Mouse (Mus musculus): Measurements from ENCODE around the gene Memo1.

GRCm38 (mm10) chr17:74245284-74245683 is 50.0 kb downstream of the Memo1 start:
- TF ChIP-seq CTCF (IDR thresholded peaks at IDR 0.05; ENCODE audit: low read depth, low read length) (no peak), TAL1 (conservative IDR thresholded peaks at IDR 0.05; ENCODE audit: low read depth, low read length) (no peak)

Measured in G1E (cell line).